Mouse (Mus musculus) urinary bladder, postnatal 4 days (tissue): Measurements from ENCODE around the gene Acap1.
"Not testable (repeated sequence)": the region's sequence is repeated elsewhere in the genome, so short reads cannot be mapped to it uniquely, and the experiment has no call there.

Source experiments
- DNase-seq, 2 experiments: peaks; one replicate each; pipeline ENCODE4 v3.0.0; 2021 to 2022; ENCODE audit warnings: low spot score in 2 of 2

Acap1 gene

DNA sequence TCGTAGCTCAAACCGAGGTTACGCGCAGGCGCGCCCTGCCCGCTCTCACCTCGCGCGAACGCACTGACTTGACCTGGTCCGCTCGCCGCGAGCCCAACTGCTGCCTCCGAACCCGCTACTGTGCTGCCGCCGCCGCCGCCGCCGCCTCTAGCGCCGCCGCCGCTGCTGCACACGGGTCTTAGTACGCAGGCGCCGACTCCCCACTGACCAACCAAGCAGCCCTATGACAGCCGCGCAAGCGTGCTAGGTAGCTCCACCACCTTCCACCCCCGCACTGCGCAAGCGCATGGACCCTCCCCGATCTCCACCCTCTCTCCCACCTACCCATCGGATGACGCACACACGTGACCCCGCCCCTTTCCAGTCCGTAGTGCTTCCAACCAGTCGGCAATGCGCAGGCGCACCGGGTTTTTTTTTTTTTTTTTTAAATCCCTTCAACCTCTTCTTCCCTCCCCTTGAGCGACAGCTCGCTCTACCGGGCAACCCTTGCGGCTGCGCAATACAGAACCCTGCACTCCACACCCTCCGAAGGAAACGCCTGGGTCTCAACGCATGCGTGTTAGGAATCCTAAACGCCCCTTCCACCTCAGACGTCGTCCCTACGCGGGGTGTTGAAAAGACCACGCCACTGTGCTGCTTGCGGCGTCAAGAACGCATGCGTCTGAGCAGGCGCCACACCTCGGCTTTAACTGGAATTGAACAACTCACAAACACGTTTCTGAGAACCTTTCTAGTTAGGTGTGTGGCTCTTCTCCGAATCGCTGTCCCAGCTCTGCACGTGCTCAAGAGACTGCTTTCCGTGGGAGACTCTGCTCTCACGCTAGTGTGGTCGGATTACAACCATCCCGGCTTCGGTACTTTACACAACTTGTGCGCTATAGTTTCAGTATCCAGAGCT is 26.0 kb upstream of the Acap1 start, which contains the start of gene Eif5a:
Eif5a (minus strand) TSS at position 845 of the 898 bp plus-strand sequence.
- DNase-seq, result peak; percentile 100

DNA sequence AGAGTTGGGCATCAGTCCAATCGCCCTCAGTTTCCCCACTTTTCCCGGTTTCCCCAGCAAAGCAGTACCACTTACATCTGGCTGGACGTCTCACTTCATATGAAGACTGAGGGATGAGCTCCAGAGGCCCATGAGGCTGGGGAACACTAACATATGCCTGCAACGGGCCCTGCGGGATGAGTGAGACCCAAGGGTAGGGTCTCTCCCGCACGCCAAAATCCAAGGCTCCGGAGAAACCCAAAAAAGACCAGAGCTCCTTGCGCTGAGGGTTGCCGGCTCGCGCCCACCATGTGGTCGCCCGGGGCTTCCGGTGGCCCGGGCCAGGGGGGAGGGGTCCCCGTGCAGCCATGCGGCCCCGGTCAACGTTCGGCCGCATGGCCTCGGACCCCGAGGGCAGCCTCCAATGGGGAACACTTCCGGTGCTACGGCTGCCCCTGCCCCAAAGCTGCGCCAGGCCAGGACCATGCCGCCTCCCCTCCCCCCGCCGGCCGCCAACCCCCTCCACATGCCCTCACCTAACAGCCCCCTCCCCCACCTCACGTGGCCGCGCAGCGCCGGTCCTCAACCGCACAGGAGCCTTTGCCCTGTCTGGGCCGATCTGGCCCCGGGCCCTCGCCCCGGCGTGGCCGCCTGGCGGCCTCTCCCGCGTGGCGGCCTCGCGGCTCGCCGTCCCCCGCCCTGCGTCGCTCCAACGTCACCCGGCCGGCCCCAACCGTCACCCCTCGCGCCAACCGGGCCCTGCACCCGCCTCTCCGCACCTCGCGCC is 25.1 kb upstream of the Acap1 start:
- DNase-seq, result no peak

DNA sequence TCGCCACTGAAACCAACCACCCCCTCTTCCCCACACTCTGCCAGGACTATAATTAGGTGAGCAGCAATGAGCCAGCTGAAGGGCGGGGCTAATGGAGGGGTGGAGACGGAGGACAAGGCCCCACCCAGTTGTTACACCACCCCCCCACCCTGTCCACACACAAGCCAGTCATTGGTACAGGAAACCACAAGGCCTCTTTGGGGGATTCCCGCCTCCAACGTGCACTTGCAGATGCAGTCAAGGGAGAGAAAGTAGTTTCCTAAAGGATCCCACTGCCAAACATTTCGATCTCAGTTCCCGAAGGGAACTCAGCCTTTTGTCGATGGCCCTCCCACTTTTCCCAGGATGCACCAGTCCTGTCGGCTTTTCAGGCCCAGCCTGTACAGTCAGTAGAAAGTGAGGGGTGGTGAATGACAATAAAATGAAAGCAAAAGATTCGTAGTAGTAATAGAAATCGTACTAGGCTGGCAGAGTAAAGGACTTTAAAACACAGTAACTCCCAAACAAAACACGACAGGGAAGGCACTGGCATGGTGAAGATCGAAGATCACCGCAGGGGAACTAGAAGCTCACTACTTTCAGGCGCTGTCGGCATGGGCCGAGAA is 24.4 kb upstream of the Acap1 start:
- DNase-seq, result peak; percentile 58 to 78

DNA sequence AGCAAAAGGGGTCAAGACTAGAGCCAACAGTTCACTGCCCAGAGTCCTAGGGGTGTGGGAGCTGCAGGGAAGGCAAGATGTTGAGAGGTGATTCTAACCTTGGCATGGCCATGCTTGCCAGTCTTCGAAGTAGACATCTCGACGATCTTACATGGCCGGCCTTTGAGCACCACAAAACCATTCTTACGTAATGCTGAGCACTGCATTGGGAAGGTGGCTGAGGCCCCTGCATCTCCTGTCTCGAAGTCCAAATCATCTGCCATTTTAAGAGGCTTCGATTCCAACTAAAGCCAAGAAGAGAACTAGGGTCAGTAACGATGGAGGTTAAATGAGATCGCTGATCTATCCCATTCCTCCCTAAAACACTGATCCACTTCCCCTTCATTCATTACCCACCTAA is 23.7 kb upstream of the Acap1 start:
- DNase-seq, result no peak

DNA sequence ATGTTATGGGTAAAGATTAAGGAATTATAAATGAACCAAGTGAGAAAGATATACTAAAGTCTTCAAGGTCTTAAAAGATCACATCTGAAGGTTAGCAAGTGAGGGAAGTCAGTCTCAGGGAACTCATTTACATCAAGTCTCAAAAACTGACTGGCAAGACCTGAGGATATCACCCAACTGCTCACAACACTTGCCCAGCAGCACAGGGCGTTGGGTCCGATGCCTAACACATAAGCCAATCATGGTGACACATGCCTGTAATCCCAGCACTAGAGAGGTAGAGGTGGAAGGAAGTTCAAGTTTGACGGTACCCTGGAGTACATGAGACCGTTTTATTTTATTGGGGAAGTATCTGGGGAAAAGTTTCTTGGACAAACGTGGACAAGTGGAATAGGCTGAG is 22.8 kb upstream of the Acap1 start:
- no peak for DNase-seq

DNA sequence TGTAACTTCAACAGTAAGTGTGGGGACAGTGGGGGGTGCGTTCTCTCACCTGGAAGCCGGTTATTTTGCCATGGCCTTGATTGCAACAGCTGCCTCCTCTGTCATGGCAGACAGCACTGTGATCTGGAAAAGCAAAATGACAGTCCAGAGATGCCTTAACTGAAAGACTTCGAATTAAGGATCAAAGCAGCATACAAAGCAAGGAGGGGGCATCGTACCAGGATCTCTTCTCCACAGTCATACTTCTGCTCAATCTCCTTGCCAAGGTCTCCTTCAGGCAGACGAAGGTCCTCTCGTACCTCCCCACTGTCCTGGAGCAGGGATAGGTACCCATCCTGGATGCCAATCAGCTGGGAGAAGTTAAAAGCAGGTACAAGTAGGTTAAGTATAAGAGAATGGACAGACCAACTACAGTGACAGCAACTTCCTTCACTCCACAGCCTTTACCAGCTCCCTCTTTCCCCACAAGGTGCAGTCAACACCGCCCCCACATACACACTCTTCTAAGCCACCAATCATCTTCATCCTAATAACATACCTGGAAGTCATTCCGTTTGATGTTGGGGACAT is 22.1 kb upstream of the Acap1 start:
- no peak for DNase-seq

DNA sequence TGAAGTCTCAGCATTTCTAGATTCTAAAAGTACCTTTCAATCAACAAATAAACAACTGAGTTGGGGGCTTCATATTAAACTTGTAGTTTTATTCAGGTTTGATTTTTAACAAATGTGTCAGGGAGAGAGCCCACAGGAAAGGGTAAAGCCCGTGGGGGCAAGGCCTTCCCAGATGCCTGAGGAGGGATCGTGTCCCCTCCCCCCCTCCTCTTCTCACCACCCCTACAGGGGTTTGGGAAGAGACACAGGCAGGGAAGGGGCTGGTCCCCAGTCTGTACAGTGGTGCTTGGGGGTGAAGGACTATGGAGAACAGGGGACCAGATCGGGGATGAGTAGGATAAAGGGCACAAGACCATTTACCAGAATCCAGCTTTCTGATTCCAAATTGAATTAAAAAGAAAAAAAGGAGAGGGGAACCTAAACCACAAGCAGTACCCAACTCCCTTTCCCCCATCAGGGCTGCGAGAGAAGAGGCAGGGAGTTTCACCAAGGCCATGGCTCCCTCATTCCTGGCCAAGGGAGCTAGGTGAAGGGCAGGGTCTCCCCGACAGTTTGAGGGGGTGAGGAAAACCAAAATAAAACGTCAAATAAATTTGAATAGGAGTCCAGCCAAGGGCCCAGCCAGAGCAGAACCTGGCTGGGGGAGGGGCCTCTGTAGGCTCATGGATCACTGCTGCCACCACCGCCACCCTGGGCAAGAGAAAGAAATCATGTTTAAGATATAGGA is 21.5 kb upstream of the Acap1 start:
- DNase-seq, result not testable (repeated sequence)

DNA sequence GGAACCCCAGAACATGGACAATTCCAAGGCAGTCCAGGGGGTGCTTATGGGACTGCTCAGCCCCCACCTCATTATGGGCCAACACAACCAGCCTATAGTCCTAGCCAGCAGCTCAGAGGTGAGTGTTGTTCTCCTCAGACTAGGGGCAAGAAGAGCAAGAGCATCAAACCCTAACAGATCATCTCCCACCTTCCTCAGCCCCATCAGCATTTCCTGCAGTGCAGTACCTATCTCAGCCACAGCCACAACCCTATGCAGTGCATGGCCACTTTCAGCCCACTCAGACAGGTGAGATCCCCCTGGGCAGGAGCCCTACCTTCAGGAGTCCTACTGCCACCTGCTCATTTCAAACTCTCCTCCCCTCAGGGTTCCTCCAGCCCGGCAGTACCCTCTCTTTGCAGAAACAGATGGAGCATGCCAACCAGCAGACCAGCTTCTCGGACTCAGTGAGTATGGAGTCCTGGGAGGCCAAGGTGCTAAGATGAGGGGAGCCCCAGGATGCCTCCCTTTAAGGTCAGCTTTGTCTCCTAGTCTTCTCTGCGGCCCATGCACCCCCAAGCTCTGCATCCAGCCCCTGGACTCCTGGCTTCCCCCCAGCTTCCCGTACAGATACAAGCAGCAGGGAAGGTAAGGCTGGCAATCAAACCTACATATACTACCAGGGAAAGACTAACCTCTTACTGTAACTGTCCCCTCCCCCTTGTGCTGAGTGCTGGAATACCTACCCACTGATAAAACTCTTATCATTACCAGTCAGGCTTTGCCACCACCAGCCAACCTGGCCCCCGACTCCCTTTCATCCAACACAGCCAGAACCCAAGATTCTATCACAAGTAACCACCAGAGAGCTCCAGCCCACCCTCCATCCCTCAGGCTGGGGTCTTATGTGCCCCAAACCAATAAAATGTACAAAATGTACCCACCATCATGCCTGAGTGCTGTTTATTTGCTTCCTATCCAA is 20.6 kb upstream of the Acap1 start:
- no peak for DNase-seq

DNA sequence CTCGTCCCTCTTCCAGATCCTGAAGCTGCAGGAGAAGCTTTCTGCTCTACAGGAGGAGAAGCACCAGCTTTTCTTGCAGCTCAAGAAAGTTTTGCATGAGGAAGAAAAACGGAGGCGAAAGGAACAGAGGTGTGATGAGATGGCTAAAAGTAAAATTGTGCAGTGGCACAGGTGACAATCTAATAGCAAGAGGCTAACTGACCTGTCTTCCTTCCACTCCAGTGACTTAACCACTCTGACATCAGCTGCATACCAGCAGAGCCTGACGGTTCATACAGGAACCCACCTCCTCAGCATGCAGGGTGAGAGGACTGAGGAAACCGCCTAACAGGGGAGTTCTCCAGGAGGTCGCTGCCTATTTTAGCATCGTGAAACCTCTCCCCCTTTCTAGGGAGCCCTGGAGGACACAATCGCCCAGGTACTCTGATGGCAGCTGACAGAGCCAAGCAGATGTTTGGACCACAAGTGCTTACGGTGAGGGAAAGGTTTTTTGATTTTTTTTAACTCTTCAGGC is 19.6 kb upstream of the Acap1 start:
- no peak for DNase-seq

DNA sequence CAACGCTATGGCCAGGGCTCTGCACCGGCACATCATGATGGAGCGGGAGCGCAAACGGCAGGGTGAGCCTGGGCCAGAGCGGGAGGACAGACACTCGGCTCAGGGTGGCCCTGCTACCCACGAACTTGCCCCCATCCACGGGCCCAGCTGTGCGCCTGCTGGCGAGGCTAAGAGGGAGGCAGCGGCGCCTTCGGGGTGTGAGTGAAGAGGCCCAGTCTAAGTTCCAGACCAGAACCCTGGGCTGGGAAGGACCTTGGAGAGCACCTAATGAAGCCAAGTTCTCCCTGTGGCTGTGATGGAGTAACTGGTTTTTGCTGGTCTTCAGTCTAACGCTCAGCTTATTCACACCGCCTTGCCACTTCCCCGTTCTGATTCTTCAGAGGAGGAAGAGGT is 19.0 kb upstream of the Acap1 start:
- no peak for DNase-seq

DNA sequence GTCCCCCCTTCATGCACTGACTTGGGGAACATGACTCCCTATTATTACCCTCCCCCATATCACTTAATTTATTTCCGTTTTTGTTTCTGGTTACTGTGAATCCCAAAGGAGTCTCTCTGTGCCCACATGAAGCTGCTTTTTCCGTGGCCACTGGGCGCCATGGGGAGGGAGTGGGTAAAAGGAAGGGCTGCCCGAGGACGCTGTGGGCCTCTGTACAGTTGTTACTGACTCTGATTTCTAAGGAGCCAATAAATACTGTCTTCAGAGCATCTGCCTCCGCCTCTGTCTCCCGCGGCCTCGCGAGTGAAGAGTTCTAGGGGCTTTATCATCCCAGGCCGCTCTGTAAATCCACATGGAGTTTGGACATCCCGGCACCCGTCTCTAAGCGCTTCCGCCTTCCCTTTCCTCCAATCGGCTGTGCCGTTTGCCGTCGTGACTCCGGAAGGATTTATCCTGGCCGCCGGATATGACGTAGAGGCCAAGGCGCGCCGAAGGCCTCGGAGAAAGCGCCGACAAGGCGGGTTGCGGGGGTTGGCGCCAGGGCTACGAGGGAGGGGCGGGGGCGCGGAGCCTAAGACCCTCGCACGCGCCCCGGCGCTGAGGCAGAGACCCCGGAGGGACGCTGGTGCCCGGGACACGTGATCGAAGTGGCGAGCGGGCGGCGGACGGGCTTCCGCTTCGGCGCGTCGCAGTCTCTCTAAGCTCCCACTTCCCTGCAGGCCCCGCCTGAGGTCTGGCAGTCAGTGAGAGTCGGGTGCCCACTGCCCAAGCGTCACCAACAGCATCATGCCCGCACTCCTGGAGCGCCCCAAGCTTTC is 18.4 kb upstream of the Acap1 start, which contains the start of gene Gps2:
Gps2 (plus strand) TSS at position 335 of the 818 bp plus-strand sequence.
- peak; percentile 88 to 92 for DNase-seq

DNA sequence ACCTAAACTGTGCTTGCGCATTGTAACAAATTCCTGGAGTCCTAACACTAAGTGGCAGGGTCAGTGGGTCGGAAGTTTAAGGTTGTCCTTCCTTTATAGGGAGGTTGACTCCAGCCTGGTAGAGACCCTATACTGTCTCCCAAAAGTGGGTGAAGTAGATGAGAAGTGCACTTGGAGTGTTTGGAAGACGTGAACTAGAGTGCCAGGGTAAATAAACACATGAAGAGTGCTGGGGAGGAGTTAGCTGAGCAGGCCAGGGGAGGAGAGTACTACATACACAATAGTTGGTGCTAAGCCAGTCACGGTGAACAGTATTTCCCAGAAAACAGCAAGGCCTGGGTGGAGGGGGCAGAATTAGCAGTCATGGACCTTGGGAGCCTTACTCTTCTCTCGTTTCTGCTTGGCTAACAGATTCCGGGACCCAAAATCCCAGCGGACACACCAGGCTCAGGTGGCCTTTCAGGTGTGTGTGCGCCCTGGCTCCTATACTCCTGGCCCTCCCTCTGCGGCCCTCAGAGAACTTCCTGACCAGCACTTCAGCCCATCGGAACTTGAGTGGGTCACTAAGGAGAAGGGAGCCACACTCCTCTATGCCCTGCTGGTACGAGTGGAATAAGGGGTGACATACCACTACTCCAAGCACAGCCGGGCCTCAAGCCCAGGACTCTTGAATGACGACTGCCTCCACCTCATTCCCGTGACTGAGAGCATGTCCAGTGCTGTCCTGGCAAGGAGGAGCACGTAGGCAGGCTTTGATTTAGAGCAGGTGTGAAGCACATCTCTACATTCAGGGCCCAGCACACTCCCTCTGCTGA is 17.6 kb upstream of the Acap1 start:
- no peak for DNase-seq

DNA sequence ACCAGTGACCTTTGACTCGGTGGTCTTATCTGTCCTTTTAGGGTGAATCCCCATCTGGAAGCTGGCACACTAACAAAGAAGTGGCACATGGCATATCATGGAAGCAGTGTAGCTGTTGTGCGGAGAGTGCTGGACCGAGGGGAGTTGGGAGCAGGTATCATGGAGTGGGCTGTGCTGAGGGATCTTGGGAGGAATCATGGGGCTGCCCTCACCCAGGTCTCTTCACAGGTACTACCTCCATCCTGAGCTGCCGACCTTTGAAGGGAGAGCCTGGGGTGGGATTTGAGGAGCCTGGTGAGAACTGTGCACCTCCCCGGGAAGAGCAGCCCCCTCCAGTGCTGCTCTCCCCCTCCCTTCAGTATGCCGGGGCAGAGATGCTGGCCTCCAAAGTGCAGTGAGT is 16.4 kb upstream of the Acap1 start:
- no peak for DNase-seq

DNA sequence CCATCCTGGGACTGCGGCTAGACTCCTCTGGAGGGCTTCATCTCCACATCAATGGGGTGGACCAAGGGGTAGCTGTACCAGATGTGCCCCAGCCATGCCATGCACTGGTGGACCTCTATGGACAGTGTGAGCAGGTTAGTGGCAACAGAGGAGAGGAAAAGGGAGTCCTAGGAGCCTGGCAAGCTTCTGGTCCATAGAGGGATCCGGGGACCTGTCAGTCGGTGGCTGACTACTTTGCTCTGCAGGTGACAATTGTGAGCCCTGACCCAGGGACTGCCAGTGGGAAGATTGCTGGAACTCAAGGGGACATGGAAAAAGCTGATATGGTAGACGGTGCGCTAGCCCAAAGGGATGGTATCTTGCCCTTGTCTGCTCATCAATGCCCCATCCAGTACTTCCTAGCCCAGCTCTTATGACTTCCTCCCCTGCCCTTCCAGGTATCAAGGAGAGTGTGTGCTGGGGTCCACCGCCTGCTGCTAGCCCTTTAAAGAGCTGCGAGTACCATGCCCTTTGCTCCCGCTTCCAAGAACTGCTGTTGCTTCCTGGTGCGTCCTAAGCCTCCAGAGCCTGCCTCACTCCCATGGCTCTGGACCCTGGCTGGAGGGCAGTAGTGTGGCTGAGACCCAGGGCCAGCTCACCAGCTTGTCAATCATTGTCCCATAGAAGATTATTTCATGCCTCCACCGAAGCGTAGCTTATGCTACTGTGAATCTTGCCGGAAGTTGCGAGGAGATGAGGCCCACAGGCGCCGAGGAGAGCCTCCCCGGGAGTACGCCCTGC is 15.6 kb upstream of the Acap1 start:
- DNase-seq, result no peak

DNA sequence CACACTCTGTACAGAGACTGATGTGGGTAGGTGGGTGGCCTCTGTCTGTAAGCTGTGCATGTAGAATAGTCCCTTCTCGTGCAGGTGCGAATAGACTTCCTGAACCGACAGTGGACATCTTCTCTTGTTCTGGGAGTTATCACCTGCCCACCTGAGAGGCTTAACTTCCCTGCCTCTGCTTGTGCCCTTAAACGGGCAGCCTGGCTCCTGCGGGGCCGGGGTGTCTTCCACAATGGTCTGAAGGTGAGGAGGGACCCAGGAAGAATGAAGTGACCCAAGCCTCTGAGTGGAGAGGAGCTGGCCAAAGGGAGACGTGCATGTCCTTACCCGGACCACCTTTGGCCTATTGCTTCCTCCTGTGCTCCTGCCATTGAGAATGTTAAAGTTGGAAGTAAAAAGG is 14.8 kb upstream of the Acap1 start:
- no peak for DNase-seq

DNA sequence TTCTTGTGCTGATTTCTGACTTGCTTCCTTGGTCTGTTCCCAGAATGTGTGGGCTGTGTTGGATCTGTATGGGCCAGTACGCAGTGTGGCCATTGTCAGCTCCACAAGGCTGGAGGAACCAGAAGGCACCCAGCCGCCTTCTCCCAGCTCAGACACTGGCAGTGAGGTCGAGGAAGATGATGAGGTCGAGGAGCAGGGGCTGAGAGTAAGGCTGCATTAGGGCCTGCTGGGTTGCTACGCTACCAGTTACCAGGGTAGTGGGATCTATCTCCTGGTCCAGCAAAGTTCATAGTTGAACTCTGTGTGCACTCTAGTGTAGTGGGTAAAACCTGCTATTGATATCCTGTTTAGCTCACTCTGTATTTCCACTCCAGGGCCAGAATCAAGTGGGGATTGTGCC is 13.8 kb upstream of the Acap1 start:
- no peak for DNase-seq

DNA sequence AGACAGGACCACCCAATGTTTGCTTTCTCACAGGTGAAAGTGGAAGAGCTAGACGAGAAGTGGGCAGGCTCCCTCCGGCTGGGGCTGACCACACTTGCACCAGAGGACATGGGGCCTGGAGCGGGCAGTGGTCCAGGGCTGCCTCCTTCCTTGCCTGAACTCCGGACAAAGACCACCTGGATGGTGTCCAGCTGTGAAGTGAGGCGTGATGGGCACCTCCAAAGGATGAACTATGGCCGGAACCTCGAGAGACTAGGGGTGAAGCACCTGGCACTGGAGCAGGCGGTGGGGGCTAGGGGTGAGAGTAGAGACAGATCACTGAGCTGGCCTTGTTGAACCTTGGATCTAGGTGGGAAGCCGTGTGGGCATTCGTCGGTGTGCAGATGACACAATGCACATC is 13.3 kb upstream of the Acap1 start:
- no peak for DNase-seq

DNA sequence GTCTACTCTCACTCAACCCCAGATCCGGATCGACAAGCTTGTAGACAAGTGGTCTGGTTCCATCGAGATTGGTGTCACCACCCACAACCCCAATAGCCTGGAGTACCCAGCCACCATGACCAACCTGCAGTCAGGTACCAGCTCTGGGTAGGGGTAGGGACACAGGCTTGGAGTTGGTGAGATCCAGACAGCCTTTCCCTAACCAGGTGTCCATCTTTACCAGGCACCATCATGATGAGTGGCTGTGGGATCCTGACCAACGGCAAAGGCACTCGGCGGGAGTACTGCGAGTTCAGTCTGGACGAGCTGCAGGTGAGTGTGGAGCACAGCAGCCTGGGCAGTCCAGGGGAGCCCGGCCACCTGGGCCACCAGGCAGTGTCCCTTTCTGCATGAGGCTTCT is 9.0 kb upstream of the Acap1 start:
- DNase-seq, result no peak
